Mouse (Mus musculus): ENCODE data around the gene Echs1. TPM values are rescaled to one million over a fixed set of nuclear protein-coding genes. Genes with fewer than 3 reads are reported as not detected.

Echs1 gene
- polyA plus RNA-seq, 1 experiment from 2014 or later, result 163 TPM

DNA sequence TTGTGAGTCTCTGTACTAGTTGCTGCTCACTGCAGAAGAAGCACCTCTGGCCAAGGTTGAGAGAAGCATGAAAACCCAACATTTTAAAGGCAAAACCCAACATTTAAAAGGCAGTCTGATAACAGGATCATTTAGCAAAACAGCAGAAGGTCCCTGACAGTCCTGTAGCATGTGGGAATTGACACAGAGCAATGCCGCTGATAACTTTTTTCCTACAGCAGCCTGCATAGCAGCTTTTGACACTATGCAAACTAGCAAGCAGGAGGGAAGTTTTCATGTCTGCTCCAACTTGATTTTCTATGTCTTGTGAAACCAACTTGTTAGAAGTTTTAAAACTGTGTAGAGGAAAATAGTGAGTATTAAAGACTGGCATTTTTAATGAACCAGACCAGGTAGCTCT lies 8.1 kb upstream of the Echs1 start:
- DNase-seq (ENCODE audit: low spot score, missing footprints), result no peak
- Histone ChIP-seq H3K9me3 (ENCODE audit: control insufficient read depth, low read length) (no peaks in the 10 kb centered on the region), H3K27ac (ENCODE audit: low read depth, low read length) (no peak overlapping the region), H3K36me3 (ENCODE audit: control insufficient read depth, insufficient read depth, low read length) (no peaks in the 10 kb centered on the region), H3K4me3 (ENCODE audit: low read depth, low read length) (no peak overlapping the region), H3K4me1 (ENCODE audit: control insufficient read depth, insufficient read depth, low read length) (no peaks in the 10 kb centered on the region; the same call in 1 of the 2 replicates), H3K4me2 (no peak overlapping the region), H3K9ac (ENCODE audit: low read length) (no peak overlapping the region), H3K27me3 (ENCODE audit: control insufficient read depth, insufficient read depth, low read length) (no peaks in the 10 kb centered on the region)
- WGBS, result 97% methylated on average over 1 of the region's 1 CpGs
- ATAC-seq (ENCODE audit: low FRiP score), result no peak

DNA sequence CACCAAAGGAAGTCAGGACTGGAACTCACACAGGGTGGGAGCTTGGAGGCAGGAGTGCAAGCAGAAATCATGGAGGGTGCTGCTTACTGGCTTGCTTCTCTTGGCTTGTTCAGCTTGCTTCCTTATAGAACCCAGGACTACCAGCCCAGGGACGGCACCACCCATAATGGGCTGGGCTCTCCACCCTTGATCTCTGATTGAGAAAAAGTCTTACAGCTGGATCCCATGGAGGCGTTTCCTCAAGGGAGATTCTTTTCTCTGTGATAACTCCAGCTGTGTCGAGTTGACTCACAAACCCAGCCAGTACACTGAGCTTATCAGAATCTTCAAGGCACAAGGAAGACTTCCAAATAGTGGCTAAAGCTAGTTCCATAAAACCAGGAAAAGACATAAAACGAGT lies 6.5 kb upstream of the Echs1 start:
- no peaks in the 10 kb centered on the region for H3K36me3 ChIP-seq (ENCODE audit: control insufficient read depth, insufficient read depth, low read length)
- H3K4me1 ChIP-seq (ENCODE audit: control insufficient read depth, insufficient read depth, low read length), result no peaks in the 10 kb centered on the region; the same call in 1 of the 2 replicates
- no peak overlapping the region for H3K9ac ChIP-seq (ENCODE audit: low read length)
- WGBS, result 31% methylated on average over 4 of the region's 4 CpGs
- H3K4me2 ChIP-seq, result no peak overlapping the region
- no peak for ATAC-seq (ENCODE audit: low FRiP score)
- no peak for DNase-seq (ENCODE audit: low spot score, missing footprints)
- H3K9me3 ChIP-seq (ENCODE audit: control insufficient read depth, low read length), result no peaks in the 10 kb centered on the region
- H3K27me3 ChIP-seq (ENCODE audit: control insufficient read depth, insufficient read depth, low read length), result no peaks in the 10 kb centered on the region
- H3K27ac ChIP-seq (ENCODE audit: low read depth, low read length), result no peak overlapping the region
- no peak overlapping the region for H3K4me3 ChIP-seq (ENCODE audit: low read depth, low read length)

DNA sequence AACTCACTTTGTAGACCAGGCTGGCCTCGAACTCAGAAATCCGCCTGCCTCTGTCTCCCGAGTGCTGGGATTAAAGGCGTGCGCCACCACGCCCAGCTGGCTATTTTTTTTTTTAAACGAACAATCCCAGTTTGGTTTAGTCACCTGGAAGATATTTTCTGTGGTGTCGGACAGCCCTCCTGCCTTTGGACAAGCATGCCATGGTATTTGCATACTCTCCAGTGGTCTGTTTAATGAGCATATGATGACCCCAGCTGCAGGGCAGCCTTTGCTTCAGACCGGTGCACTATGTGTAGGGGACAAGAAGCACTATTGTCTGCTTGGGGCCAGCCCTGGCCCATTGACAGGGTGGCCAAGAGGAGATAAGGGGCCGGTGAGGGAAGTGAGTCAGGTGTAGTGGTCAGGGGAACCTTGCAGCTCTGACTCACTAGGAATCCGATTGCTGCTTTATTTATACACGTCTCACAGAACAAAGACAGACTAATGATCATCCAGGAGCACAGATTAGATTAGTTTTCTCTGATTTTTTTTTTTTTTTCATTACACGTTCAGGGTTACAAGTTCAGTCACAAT lies 5.1 kb upstream of the Echs1 start:
- no peak for ATAC-seq (ENCODE audit: low FRiP score)
- Histone ChIP-seq H3K36me3 (ENCODE audit: control insufficient read depth, insufficient read depth, low read length) (no peaks in the 10 kb centered on the region), H3K27me3 (ENCODE audit: control insufficient read depth, insufficient read depth, low read length) (no peaks in the 10 kb centered on the region), H3K9ac (ENCODE audit: low read length) (no peak overlapping the region), H3K4me2 (no peak overlapping the region), H3K4me3 (ENCODE audit: low read depth, low read length) (no peak overlapping the region), H3K27ac (ENCODE audit: low read depth, low read length) (no peak overlapping the region), H3K4me1 (ENCODE audit: control insufficient read depth, insufficient read depth, low read length) (no peaks in the 10 kb centered on the region; the same call in 1 of the 2 replicates), H3K9me3 (ENCODE audit: control insufficient read depth, low read length) (no peaks in the 10 kb centered on the region)
- peak; percentile 62 for DNase-seq (ENCODE audit: low spot score, missing footprints)
- 80% methylated on average over 13 of the region's 13 CpGs for WGBS

DNA sequence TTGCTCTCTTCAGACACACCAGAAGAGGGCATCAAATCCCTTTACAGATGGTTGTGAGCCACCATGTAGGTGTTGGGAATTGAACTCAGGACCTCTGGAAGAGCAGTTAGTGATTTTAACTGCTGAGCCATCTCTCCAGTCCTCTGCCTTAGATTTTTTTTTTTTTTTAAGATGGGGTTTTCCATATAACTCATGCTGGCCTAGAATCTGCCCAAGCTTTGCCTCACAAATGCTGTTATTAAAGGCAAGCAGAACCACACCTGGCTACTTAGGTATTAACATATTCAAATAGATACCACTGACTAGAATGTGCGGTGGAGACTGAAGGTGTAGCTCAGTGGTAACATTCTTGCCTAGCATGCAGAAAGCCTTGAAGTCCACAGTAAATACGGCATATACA lies 4.2 kb upstream of the Echs1 start:
- Histone ChIP-seq H3K27ac (ENCODE audit: low read depth, low read length) (no peak overlapping the region), H3K4me1 (ENCODE audit: control insufficient read depth, insufficient read depth, low read length) (peaks cover 3% of the 10 kb centered on the region; the same call in 1 of the 2 replicates), H3K9ac (ENCODE audit: low read length) (no peak overlapping the region), H3K4me3 (ENCODE audit: low read depth, low read length) (no peak overlapping the region), H3K36me3 (ENCODE audit: control insufficient read depth, insufficient read depth, low read length) (no peaks in the 10 kb centered on the region), H3K9me3 (ENCODE audit: control insufficient read depth, low read length) (no peaks in the 10 kb centered on the region), H3K4me2 (no peak overlapping the region), H3K27me3 (ENCODE audit: control insufficient read depth, insufficient read depth, low read length) (no peaks in the 10 kb centered on the region)
- DNase-seq (ENCODE audit: low spot score, missing footprints) (peak; percentile 21), ATAC-seq (ENCODE audit: low FRiP score) (no peak)
- 93% methylated on average over 2 of the region's 2 CpGs for WGBS

DNA sequence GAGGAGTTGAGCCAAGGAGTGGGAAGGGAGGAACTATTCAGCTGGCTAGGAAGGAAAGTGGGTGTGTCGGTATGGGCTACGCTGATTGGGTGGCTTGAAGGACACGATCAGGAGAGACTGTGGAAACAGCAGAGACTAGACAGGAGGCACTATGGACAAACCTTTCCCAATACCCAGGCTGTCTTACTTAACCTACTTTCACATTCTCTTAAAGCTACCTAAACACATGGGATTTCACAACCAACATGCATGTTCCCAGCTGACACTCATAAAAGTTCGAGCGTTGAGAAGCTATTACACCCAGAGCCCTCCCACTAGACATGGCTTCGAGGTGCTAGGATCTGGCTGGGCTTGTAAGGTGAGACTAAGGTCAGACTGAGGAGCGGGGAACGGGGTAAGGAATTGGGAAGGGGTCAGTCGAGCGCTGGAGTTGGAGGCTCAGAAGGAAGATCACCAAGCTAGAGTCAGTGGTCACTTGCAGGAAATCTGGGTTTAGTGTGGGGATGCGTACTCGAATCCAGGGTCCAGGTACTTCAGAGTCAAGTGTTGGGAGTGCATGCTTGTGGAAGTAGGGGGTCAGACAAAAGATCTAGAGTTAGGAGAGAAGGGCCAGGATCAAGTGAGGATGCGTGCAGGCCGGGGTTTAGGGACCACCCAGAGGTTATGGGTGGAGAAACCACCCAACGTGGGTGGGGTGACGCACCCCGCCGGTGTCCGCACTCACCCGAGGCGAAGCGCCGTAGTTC lies 520 bp downstream of the Echs1 start, which contains the start of gene Paox:
TSS of gene Paox (plus strand) at position 217 of the 746 bp plus-strand sequence.
- H3K9me3 ChIP-seq (ENCODE audit: control insufficient read depth, low read length), result no peaks in the 10 kb centered on the region
- 0 out of 2 replicates have a peak, but pooled peaks cover 4% of the 10 kb centered on the region for H3K4me1 ChIP-seq (ENCODE audit: control insufficient read depth, insufficient read depth, low read length)
- no peak within 1 kb of the TSS for H3K27ac ChIP-seq (ENCODE audit: low read depth, low read length)
- H3K27me3 ChIP-seq (ENCODE audit: control insufficient read depth, insufficient read depth, low read length), result no peaks in the 10 kb centered on the region
- H3K4me3 ChIP-seq (ENCODE audit: low read depth, low read length), result peak within 1 kb of the TSS; percentile 71
- peak within 1 kb of the TSS; percentile 80 for H3K9ac ChIP-seq (ENCODE audit: low read length)
- peak within 1 kb of the TSS; percentile 91 for H3K4me2 ChIP-seq
- peak; percentile 61 for ATAC-seq (ENCODE audit: low FRiP score)
- 3% methylated on average over 23 of the region's 23 CpGs for WGBS
- peak; percentile 94 for DNase-seq (ENCODE audit: low spot score, missing footprints)
- peaks cover 5% of the 10 kb centered on the region for H3K36me3 ChIP-seq (ENCODE audit: control insufficient read depth, insufficient read depth, low read length)

DNA sequence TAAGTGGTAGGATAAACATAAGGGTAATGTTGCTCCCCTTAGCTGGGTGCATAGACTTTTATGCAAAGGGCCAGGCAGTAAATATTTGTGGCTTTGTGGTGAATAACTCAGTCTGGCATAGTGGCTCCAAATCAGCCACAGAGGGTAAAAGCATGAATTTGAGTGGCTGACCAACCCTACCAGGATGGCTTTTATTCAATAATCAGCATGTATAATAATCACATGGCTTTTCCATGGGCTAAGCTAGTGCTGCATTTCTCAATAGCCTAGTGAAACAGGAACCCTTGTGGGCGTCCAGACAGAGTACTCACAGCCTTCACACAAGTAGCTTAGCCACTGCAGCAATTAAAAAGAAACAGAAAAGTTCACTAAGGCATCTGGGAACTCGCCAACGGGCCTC lies 4.3 kb downstream of the Echs1 start:
- H3K9me3 ChIP-seq (ENCODE audit: control insufficient read depth, low read length), result no peaks in the 10 kb centered on the region
- peaks cover 9% of the 10 kb centered on the region for H3K36me3 ChIP-seq (ENCODE audit: control insufficient read depth, insufficient read depth, low read length)
- no peak overlapping the region for H3K4me3 ChIP-seq (ENCODE audit: low read depth, low read length)
- no peak overlapping the region for H3K4me2 ChIP-seq
- ATAC-seq (ENCODE audit: low FRiP score) (no peak), DNase-seq (ENCODE audit: low spot score, missing footprints) (peak; percentile 26)
- H3K9ac ChIP-seq (ENCODE audit: low read length), result no peak overlapping the region
- WGBS, result 77% methylated on average over 3 of the region's 3 CpGs
- H3K4me1 ChIP-seq (ENCODE audit: control insufficient read depth, insufficient read depth, low read length), result 0 out of 2 replicates have a peak, but pooled peaks cover 4% of the 10 kb centered on the region
- no peaks in the 10 kb centered on the region for H3K27me3 ChIP-seq (ENCODE audit: control insufficient read depth, insufficient read depth, low read length)
- no peak overlapping the region for H3K27ac ChIP-seq (ENCODE audit: low read depth, low read length)

DNA sequence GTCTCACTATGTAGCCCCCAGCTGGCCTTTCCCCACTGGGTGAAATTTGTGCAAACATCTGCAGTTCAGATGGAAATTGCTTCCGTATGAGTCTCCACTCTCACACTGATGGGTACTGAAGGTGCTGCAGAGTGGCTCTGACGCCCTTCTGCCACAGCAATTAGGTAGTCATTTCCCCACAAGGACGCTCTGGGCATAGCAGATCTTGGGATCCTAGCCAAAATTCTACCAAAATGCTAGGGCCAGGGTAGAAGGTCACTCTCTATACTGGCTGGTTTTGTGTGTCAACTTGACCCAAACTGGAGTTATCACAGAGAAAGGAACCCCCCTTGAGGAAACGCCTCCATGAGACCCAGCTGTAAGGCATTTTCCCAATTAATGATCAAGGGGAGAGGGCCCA lies 12.3 kb downstream of the Echs1 start:
- Histone ChIP-seq H3K9me3 (ENCODE audit: control insufficient read depth, low read length) (no peaks in the 10 kb centered on the region), H3K27me3 (ENCODE audit: control insufficient read depth, insufficient read depth, low read length) (no peaks in the 10 kb centered on the region), H3K36me3 (ENCODE audit: control insufficient read depth, insufficient read depth, low read length) (peaks cover 2% of the 10 kb centered on the region), H3K4me2 (no peak overlapping the region), H3K27ac (ENCODE audit: low read depth, low read length) (no peak overlapping the region), H3K4me3 (ENCODE audit: low read depth, low read length) (no peak overlapping the region), H3K9ac (ENCODE audit: low read length) (no peak overlapping the region), H3K4me1 (ENCODE audit: control insufficient read depth, insufficient read depth, low read length) (peaks cover 4% of the 10 kb centered on the region; the same call in 1 of the 2 replicates)
- WGBS, result 84% methylated on average over 4 of the region's 4 CpGs
- peak; percentile 49 for DNase-seq (ENCODE audit: low spot score, missing footprints)
- no peak for ATAC-seq (ENCODE audit: low FRiP score)

DNA sequence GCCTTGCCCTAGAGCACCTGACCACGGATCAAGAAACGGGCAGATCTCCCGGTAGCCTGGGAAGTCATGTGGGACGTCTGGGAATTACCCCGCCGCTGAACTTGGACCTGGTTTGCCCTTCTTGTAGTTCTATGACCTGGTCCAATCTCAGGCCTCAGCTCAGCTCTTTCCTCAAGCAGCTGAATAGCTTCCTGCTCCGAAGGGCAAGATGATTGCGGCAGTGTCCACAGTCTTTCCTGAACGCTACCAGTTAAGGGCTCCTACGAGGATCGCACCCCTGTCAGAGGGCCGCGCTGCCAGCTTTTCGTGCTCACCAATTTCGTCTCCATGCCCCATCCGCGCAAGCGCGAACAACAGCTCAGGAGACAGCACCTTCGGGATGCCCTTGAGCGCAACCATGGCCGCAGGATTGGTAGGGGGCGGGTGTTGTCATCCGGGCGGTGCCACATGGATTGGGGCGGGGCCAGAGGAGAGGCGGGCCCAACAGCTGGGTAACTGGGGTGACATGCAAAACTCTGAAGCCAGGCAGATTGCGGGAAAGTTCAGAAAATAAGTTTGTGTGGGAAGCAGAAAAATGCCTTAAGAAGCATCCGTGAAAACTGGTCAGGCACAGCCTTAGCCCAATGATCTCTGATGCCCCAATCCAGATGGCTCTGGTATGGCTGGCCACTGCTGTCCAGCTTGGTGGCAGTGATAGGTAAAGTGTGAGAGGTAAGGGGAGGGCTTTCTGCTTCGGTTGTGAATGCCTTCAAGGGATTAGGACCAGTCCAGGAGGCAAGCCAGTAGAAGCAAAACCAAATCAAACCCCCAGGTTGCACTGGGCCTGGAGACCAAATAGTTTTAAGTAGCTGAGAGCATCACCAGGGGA lies 14.0 kb downstream of the Echs1 start, which contains the start of gene Fuom:
TSS of gene Fuom (minus strand) at position 449 of the 868 bp plus-strand sequence.
- Histone ChIP-seq H3K9me3 (ENCODE audit: control insufficient read depth, low read length) (no peaks in the 10 kb centered on the region), H3K4me2 (peak within 1 kb of the TSS; percentile 58), H3K36me3 (ENCODE audit: control insufficient read depth, insufficient read depth, low read length) (peaks cover 2% of the 10 kb centered on the region), H3K27me3 (ENCODE audit: control insufficient read depth, insufficient read depth, low read length) (no peaks in the 10 kb centered on the region), H3K4me3 (ENCODE audit: low read depth, low read length) (peak within 1 kb of the TSS; percentile 26), H3K27ac (ENCODE audit: low read depth, low read length) (no peak within 1 kb of the TSS), H3K9ac (ENCODE audit: low read length) (peak within 1 kb of the TSS; percentile 50), H3K4me1 (ENCODE audit: control insufficient read depth, insufficient read depth, low read length) (peaks cover 4% of the 10 kb centered on the region; the same call in 1 of the 2 replicates)
- 2% methylated on average over 30 of the region's 30 CpGs for WGBS
- DNase-seq (ENCODE audit: low spot score, missing footprints), result peak; percentile 96
- peak; percentile 91 for ATAC-seq (ENCODE audit: low FRiP score)
